Mouse (Mus musculus) forebrain, postnatal 0 days (tissue): ENCODE data around the gene Gm42674. TPM values are rescaled to one million over a fixed set of nuclear protein-coding genes. Genes with fewer than 3 reads are reported as not detected.

Source experiments
- ATAC-seq: fragments of 200-750 bp; cut with Nextera tagmentation; 2 replicates; pipeline ENCODE4 v1.8.0; 2017; ENCODE audit warnings: mild to moderate bottlenecking, moderate library complexity
- DNase-seq: peaks from one replicate; pipeline ENCODE4 v3.0.0-alpha.2; 2015
- H3K27ac ChIP-seq: fragments of 300-500 bp; sonication (generic); 2 replicates; pipeline ENCODE4 v1.5.1; 2014; ENCODE audit warnings: low read depth, mild to moderate bottlenecking, antibody characterized with exemption, low read length, moderate library complexity, mixed read lengths
- H3K27me3 ChIP-seq: fragments of 300-500 bp; sonication (generic); 2 replicates; pipeline ENCODE4 v1.6.1; 2014; ENCODE audit warnings: mild to moderate bottlenecking, low read length, mixed read lengths; ENCODE audit not compliant: insufficient read depth
- H3K36me3 ChIP-seq: fragments of 300-500 bp; sonication (generic); 2 replicates; pipeline ENCODE4 v1.6.1; 2014; ENCODE audit warnings: mild to moderate bottlenecking, moderate library complexity; ENCODE audit not compliant: insufficient read depth
- H3K4me1 ChIP-seq: fragments of 300-500 bp; sonication (generic); 2 replicates; pipeline ENCODE4 v1.6.1; 2014; ENCODE audit warnings: antibody characterized with exemption; ENCODE audit not compliant: insufficient read depth
- H3K4me2 ChIP-seq: fragments of 300-500 bp; sonication (generic); 2 replicates; pipeline ENCODE4 v1.6.1; 2014; ENCODE audit warnings: low read depth, mild to moderate bottlenecking, moderate library complexity
- H3K4me3 ChIP-seq: fragments of 300-500 bp; sonication (generic); 2 replicates; pipeline ENCODE4 v1.5.1; 2014; ENCODE audit warnings: low read depth, low read length, mixed read lengths
- H3K9ac ChIP-seq: fragments of 300-500 bp; sonication (generic); 2 replicates; pipeline ENCODE4 v1.6.1; 2014; ENCODE audit warnings: mild to moderate bottlenecking
- H3K9me3 ChIP-seq: fragments of 300-500 bp; sonication (generic); 2 replicates; pipeline ENCODE4 v1.6.1; 2016; ENCODE audit warnings: low read length
- CTCF ChIP-seq: sonication (generic); IDR thresholded peaks from 2 replicates; pipeline ENCODE4 v1.5.1; 2016; ENCODE audit warnings: antibody characterized with exemption, control low read depth, low read depth
- WGBS: fragments of 180-500 bp; shearing (Covaris S2); extraction: QIAGEN DNeasy Blood & Tissue Kit; methylation state at CpG from one replicate; pipeline ENCODE4 v1.1.7; 2014; 5-methylcytosine and 5-hydroxymethylcytosine counted together
- polyA plus RNA-seq: library from polyadenylated mRNA; unstranded; fragments of >200 nt; fragmentation: Nextera tagmentation; extraction: Ambion mirVana; gene quantifications from 2 replicates; pipeline ENCODE4 v1.2.1, GENCODE M21; 2015
- total RNA-seq: library from RNA; depleted of rRNA; stranded (reverse); fragments of >200 nt; gene quantifications from 2 replicates; pipeline ENCODE4 v1.2.3, GENCODE M21; 2014; rRNA removed

Gene Gm42674
- total RNA-seq (not detected in 2 replicates), polyA plus RNA-seq (not detected in 2 replicates)

DNA sequence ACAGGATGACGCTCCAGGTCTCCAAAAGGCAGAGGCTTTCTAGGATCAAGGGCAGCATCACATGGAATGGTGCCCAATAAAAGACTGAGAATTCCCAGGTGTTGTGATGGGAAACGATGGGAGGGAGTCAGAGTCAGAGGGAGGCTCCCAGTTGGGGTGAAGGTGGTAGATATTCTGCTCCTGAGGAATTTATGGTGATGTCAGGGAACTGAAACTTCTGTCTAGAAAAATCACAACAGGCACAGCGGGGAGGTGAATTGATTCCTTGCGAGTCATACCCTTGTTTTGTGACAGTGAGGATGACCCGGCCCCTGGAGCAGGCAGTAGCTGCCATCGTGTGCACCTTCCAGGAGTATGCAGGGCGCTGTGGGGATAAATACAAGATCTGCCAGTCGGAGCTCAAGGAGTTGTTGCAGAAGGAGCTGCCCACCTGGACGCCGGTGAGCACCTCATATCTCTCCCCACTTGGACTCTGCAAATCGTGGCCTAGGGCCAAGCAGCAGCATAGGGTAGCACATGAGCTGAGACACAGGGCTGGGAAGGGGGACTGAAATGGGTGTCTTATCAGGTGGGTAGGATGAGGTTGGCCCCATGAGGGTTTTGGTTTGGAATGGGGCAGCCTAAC lies at the start of gene Gm42674:
TSS of gene Gm42674 (plus strand) at position 419 of the 625 bp plus-strand sequence.
- 0 out of 2 replicates have a peak, but pooled peaks cover 3% of the 10 kb centered on the region for H3K4me1 ChIP-seq
- DNase-seq (no peak), ATAC-seq (no peak)
- H3K36me3 ChIP-seq = no peaks in the 10 kb centered on the region
- H3K4me2 ChIP-seq = no peak within 1 kb of the TSS
- WGBS = 87% methylated on average over 11 of the region's 11 CpGs
- no peak within 1 kb of the TSS for H3K4me3 ChIP-seq
- TF ChIP-seq CTCF = no peak
- H3K9me3 ChIP-seq = no peaks in the 10 kb centered on the region
- no peaks in the 10 kb centered on the region for H3K27me3 ChIP-seq
- H3K27ac ChIP-seq = no peak within 1 kb of the TSS
- H3K9ac ChIP-seq = no peak within 1 kb of the TSS

DNA sequence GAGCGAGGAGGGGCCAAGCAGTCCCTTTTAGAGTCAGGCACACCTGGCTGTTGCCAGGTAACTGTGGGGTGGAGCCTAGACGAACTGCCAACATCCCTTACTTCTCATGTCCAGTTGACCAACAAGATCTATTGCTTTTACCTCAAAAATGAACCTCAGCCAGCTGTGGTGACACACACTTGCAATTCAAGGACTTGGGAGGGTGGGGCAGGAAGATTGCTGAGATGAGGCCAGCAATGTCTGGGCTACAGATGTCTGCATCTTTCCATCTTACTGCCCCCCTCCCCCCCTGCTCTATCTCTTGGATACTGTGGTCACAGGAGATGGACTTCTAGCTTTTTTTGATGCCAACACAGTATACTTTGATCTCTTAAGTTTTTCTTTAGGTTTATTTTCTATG lies 49.5 kb upstream of the Gm42674 start:
- no peak for TF ChIP-seq CTCF
- Histone ChIP-seq H3K27ac (no peak overlapping the region), H3K36me3 (no peaks in the 10 kb centered on the region), H3K4me3 (no peak overlapping the region), H3K9ac (no peak overlapping the region), H3K4me1 (no peaks in the 10 kb centered on the region), H3K4me2 (no peak overlapping the region), H3K9me3 (no peaks in the 10 kb centered on the region), H3K27me3 (no peaks in the 10 kb centered on the region)
- DNase-seq (no peak), ATAC-seq (no peak)
- 73% methylated on average over 2 of the region's 2 CpGs for WGBS

DNA sequence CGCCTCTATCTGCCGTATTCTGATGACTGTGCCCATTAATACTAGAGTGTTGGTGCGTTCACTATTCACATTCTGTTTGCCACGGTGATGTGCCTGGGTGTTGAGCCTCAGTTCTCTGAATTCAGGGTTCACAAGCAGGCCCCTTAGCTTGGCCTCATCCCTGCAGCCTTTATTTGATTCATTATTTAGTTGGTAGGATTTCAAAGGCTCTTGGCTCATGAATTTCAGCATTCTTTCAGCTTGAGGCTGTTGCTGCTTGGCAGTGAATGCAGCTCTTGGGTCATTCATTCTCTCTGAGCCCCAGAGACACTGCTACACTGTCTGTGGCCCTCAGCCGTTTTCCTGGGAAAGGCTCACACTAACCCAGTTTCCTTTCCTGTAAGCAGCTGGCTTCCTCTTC lies 45.8 kb upstream of the Gm42674 start:
- Histone ChIP-seq H3K27ac (no peak overlapping the region), H3K4me1 (no peaks in the 10 kb centered on the region), H3K36me3 (no peaks in the 10 kb centered on the region), H3K27me3 (no peaks in the 10 kb centered on the region), H3K4me2 (no peak overlapping the region), H3K9ac (no peak overlapping the region), H3K4me3 (no peak overlapping the region), H3K9me3 (no peaks in the 10 kb centered on the region)
- 13% methylated on average over 5 of the region's 5 CpGs for WGBS
- DNase-seq (peak; percentile 59), ATAC-seq (peak; percentile 95)
- TF ChIP-seq CTCF = no peak

DNA sequence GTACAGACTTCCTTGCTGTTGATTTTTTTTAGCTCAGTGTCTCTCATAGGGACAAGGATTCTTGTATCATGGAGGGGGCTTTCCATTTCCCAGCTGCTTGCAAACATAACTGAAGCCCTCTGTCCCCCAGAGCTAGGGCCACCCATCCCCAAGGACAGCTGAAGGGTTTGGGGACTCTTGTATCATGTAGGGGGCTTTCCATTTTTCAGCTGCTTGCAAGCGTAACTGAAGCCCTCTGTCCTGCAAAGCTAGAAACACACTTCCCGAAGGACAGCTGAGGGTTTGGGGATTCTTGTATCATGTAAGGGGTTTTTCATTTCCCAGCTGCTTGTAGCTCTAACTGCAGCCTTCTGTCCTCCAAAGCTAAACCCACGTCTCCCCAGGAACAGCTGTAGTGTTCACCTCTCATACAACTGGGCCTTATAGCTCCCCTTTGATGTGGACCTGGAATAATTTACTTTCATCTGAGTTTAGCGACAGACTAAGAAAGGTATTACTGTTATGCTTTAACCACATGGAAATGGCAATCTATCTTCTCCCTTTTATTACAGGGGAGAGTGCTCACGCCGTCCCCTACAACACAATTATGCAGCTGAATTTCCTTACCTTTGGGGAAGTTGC lies 41.6 kb upstream of the Gm42674 start, which contains the start of gene S100a3:
TSS of gene S100a3 (plus strand) at position 571 of the 621 bp plus-strand sequence.
- Histone ChIP-seq H3K4me3 (no peak within 1 kb of the TSS), H3K9ac (no peak within 1 kb of the TSS), H3K4me1 (no peaks in the 10 kb centered on the region), H3K36me3 (no peaks in the 10 kb centered on the region), H3K27me3 (no peaks in the 10 kb centered on the region), H3K4me2 (no peak within 1 kb of the TSS), H3K27ac (no peak within 1 kb of the TSS), H3K9me3 (no peaks in the 10 kb centered on the region)
- ATAC-seq (peak; percentile 29; the same call in 1 of the 2 replicates), DNase-seq (no peak)
- WGBS = 87% methylated on average over 6 of the region's 6 CpGs
- TF ChIP-seq CTCF = no peak

DNA sequence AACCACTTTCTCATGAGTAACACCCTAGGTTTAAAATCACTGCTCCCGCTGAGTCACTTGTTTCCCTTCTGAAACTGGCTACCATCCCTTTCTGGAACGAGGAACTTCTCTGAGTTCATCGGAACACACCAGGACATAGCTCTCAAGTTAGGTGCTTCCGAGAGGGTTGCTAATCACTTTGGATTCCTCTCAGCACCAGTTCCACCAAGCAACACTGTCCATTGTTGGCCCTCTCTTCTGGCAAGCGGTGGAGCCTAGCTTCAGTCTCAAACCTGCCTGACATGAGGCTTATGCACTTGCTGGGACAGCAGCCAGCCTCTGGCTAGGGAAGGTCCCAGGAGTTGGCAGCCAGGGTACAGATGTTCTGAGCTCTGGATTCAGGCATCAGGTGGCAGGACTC lies 27.0 kb upstream of the Gm42674 start:
- Histone ChIP-seq H3K4me2 (no peak overlapping the region), H3K4me3 (no peak overlapping the region), H3K9ac (no peak overlapping the region), H3K27ac (no peak overlapping the region), H3K4me1 (no peaks in the 10 kb centered on the region), H3K36me3 (no peaks in the 10 kb centered on the region), H3K9me3 (no peaks in the 10 kb centered on the region), H3K27me3 (no peaks in the 10 kb centered on the region)
- no peak for TF ChIP-seq CTCF
- no peak for DNase-seq
- no peak for ATAC-seq
- WGBS = 79% methylated on average over 5 of the region's 5 CpGs

DNA sequence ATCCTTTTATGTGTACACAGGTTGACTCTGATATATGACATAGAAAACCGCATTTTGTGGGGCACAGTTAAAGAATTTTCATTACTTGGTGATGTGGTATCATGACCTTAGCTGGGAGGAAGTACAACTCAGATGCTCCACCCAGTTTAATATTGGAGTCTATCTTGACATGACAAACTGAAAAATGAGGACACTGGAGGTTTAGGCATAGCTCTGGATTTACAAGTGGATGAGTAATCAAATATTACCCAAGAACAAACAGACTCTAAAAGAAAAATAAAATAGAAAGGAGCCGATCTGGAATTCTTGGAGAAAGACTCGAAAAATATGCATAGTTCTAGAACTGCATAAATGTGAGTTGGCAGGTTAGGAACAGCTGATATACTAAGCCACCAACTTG lies 26.4 kb upstream of the Gm42674 start:
- Histone ChIP-seq H3K9ac (no peak overlapping the region), H3K4me3 (no peak overlapping the region), H3K9me3 (no peaks in the 10 kb centered on the region), H3K4me1 (no peaks in the 10 kb centered on the region), H3K36me3 (no peaks in the 10 kb centered on the region), H3K27me3 (no peaks in the 10 kb centered on the region), H3K27ac (no peak overlapping the region), H3K4me2 (no peak overlapping the region)
- TF ChIP-seq CTCF = no peak
- no peak for ATAC-seq
- no peak for DNase-seq
- 90% methylated on average over 3 of the region's 3 CpGs for WGBS

DNA sequence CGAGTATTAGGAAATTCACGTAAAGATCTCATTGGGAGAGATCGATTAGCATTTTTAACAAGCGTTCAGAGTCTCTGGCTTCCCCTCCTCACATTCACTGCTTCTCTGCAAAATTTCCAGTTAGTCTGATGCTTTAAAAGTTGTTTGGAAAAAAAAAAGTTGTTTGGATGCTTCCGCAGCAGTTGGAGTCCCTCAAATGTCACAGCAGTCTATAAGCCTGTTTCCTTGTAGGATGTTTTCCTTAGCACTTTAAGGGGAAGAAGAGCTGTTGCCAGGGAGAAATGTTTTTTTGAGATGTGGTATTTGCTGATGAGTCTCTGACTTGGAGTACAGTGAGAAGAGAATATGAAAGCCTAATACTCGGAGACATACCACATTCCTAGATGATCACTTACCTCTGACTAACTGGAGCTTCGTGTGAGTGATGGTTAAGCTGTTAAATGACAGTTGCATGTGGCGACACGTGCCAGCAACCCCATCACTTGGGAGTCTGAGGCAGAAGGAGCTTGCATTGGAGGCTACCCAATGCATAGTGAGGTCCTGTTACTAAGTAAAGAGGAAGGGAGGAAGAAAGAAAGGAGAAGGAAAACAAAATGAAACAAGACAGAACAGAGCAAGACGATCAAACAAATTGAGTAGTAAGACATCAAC lies 25.2 kb upstream of the Gm42674 start:
- 58% methylated on average over 10 of the region's 10 CpGs for WGBS
- no peak overlapping the region for H3K9ac ChIP-seq
- DNase-seq = no peak
- TF ChIP-seq CTCF = no peak
- H3K27me3 ChIP-seq = no peaks in the 10 kb centered on the region
- no peaks in the 10 kb centered on the region for H3K4me1 ChIP-seq
- no peaks in the 10 kb centered on the region for H3K36me3 ChIP-seq
- H3K4me3 ChIP-seq = no peak overlapping the region
- no peak; the same call in 1 of the 2 replicates for ATAC-seq
- H3K4me2 ChIP-seq = no peak overlapping the region
- no peak overlapping the region for H3K27ac ChIP-seq
- no peaks in the 10 kb centered on the region for H3K9me3 ChIP-seq
